Mouse (Mus musculus): ENCODE data around the gene Slc36a3.
"Not testable (repeated sequence)": the region's sequence is repeated elsewhere in the genome, so short reads cannot be mapped to it uniquely, and the experiment has no call there.

The Slc36a3 gene

GRCm38 (mm10) chr11:55144011-55144410 lies 7.5 kb downstream of the Slc36a3 start:
- no peak for DNase-seq (ENCODE audit: low spot score)

GRCm38 (mm10) chr11:55141502-55141901 lies 10.0 kb downstream of the Slc36a3 start:
- DNase-seq (ENCODE audit: low spot score): no peak

GRCm38 (mm10) chr11:55137646-55138045 lies 13.9 kb downstream of the Slc36a3 start:
- no peak for DNase-seq (ENCODE audit: low spot score)

- no peak for DNase-seq (ENCODE audit: low spot score)
Measured at GRCm38 (mm10) chr11:55136770-55137547, 14.5 kb downstream of the Slc36a3 start.

GRCm38 (mm10) chr11:55134871-55135270 lies 16.6 kb downstream of the Slc36a3 start:
- DNase-seq (ENCODE audit: low spot score): no peak

- no peak for DNase-seq (ENCODE audit: low spot score)
Measured at GRCm38 (mm10) chr11:55134407-55134806, 17.1 kb downstream of the Slc36a3 start.

- DNase-seq (ENCODE audit: low spot score): no peak
Measured at GRCm38 (mm10) chr11:55133204-55133603, 18.3 kb downstream of the Slc36a3 start.

GRCm38 (mm10) chr11:55131946-55132345 lies 19.6 kb downstream of the Slc36a3 start:
- no peak for DNase-seq (ENCODE audit: low spot score)

GRCm38 (mm10) chr11:55131077-55131742 lies 20.3 kb downstream of the Slc36a3 start:
- no peak for DNase-seq (ENCODE audit: low spot score)

GRCm38 (mm10) chr11:55128411-55128810 lies 23.1 kb downstream of the Slc36a3 start:
- DNase-seq (ENCODE audit: low spot score): no peak

GRCm38 (mm10) chr11:55127937-55128336 lies 23.6 kb downstream of the Slc36a3 start:
- no peak for DNase-seq (ENCODE audit: low spot score)

- no peak for DNase-seq (ENCODE audit: low spot score)
Measured at GRCm38 (mm10) chr11:55126663-55127062, 24.8 kb downstream of the Slc36a3 start.

GRCm38 (mm10) chr11:55121430-55121829 lies 30.1 kb downstream of the Slc36a3 start:
- no peak for DNase-seq (ENCODE audit: low spot score)

GRCm38 (mm10) chr11:55120821-55121271 lies 30.7 kb downstream of the Slc36a3 start:
- no peak for DNase-seq (ENCODE audit: low spot score)

GRCm38 (mm10) chr11:55120279-55120678 lies 31.2 kb downstream of the Slc36a3 start:
- no peak for DNase-seq (ENCODE audit: low spot score)

GRCm38 (mm10) chr11:55117031-55117430 lies 34.5 kb downstream of the Slc36a3 start:
- no peak for DNase-seq (ENCODE audit: low spot score)

GRCm38 (mm10) chr11:55116004-55116403 lies 35.5 kb downstream of the Slc36a3 start:
- no peak for DNase-seq (ENCODE audit: low spot score)

GRCm38 (mm10) chr11:55114291-55114690 lies 37.2 kb downstream of the Slc36a3 start:
- no peak for DNase-seq (ENCODE audit: low spot score)

- not testable (repeated sequence) for DNase-seq (ENCODE audit: low spot score)
Measured at GRCm38 (mm10) chr11:55113861-55114250, 37.7 kb downstream of the Slc36a3 start.

GRCm38 (mm10) chr11:55113209-55113860 lies 38.2 kb downstream of the Slc36a3 start:
- DNase-seq (ENCODE audit: low spot score): no peak

- no peak for DNase-seq (ENCODE audit: low spot score)
Measured at GRCm38 (mm10) chr11:55110566-55111169, 40.8 kb downstream of the Slc36a3 start.

- DNase-seq (ENCODE audit: low spot score): no peak
Measured at GRCm38 (mm10) chr11:55109521-55110300, 41.8 kb downstream of the Slc36a3 start.
